Mouse (Mus musculus) 3T3-L1 (cell line): ENCODE measurements at regions not wholly inside any gene's neighbourhood (a gene's known extent, or its start where the extent isn't known, plus 50 kb on each side); places are given as distances from the start of the nearest gene placed in this dataset.

ENCODE experiments used
- DNase-seq: peaks from one replicate; pipeline ENCODE4 v3.0.0-alpha.2; 2015; ENCODE audit warnings: low read depth, low spot score

GRCm38 (mm10) chr15:31173309-31174115 lies 50.6 kb upstream of the Dap start:
- no peak for DNase-seq
